Mouse (Mus musculus) neural tube, embryonic 14.5 days (tissue): ENCODE data around the gene Shisa5. TPM values are rescaled to one million over a fixed set of nuclear protein-coding genes. Genes with fewer than 3 reads are reported as not detected.

ENCODE experiments used
- ATAC-seq: fragments of 200-750 bp; cut with Nextera tagmentation; 2 replicates; pipeline ENCODE4 v1.8.0; 2017; ENCODE audit warnings: low read depth, mild to moderate bottlenecking, moderate TSS enrichment, moderate library complexity
- H3K27ac ChIP-seq: fragments of 300-500 bp; sonication (generic); 2 replicates; pipeline ENCODE4 v1.5.1; 2014; ENCODE audit warnings: low read depth, mild to moderate bottlenecking, control low read depth, low read length, moderate library complexity, mixed read lengths
- H3K27me3 ChIP-seq: fragments of 300-500 bp; sonication (generic); 2 replicates; pipeline ENCODE4 v1.6.1; 2014; ENCODE audit warnings: low read length; ENCODE audit not compliant: control insufficient read depth, insufficient read depth
- H3K36me3 ChIP-seq: fragments of 300-500 bp; sonication (generic); 2 replicates; pipeline ENCODE4 v1.6.1; 2014; ENCODE audit warnings: low read length, mixed read lengths; ENCODE audit not compliant: control insufficient read depth, insufficient read depth
- H3K4me1 ChIP-seq: fragments of 300-500 bp; sonication (generic); 2 replicates; pipeline ENCODE4 v1.6.1; 2014; ENCODE audit warnings: low read length; ENCODE audit not compliant: control insufficient read depth, insufficient read depth
- H3K4me2 ChIP-seq: fragments of 300-500 bp; sonication (generic); 2 replicates; pipeline ENCODE4 v1.6.1; 2014; ENCODE audit warnings: mild to moderate bottlenecking, low read depth, low read length, control low read depth
- H3K4me3 ChIP-seq: fragments of 300-500 bp; sonication (generic); 2 replicates; pipeline ENCODE4 v1.5.1; 2014; ENCODE audit warnings: low read depth, low read length, control low read depth, mixed read lengths
- H3K9ac ChIP-seq: fragments of 300-500 bp; sonication (generic); replicated peaks from 2 replicates; pipeline ENCODE4 v1.6.1; 2014; ENCODE audit warnings: low read depth, mild to moderate bottlenecking, control low read depth, low read length, mixed read lengths
- H3K9me3 ChIP-seq: fragments of 300-500 bp; sonication (generic); 2 replicates; pipeline ENCODE4 v1.6.1; 2016; ENCODE audit warnings: low read length; ENCODE audit not compliant: control insufficient read depth
- WGBS: fragments of 180-500 bp; shearing (Covaris S2); extraction: QIAGEN DNeasy Blood & Tissue Kit; methylation state at CpG from one replicate; pipeline ENCODE4 v1.1.7; 2014; 5-methylcytosine and 5-hydroxymethylcytosine counted together
- polyA plus RNA-seq: library from polyadenylated mRNA; unstranded; fragments of >200 nt; fragmentation: Nextera tagmentation; extraction: Ambion mirVana; gene quantifications from 2 replicates; pipeline ENCODE4 v1.2.1, GENCODE M21; 2014

Gene Shisa5
- polyA plus RNA-seq, 1 experiment from 2014 or later = 55.4 TPM

DNA sequence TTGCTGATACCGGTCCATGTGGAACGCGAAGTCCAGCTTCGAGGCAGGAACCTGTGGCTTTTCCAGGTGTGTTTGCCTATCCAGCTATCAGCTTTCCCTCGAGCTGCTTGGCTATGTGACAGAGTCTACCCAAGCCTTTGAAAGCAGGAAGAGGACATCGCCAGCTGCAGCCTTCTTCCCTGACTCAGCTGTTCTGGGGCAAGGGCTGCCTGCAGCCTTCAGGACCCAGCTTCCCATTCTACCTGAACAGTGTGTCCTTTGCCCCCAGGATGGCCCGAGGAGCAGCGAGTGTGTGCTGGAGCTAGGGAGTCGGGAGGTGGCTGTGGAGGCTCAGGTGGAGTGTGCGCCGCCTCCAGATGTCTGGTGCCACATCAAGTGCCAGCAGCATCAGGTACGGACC, 67.3 kb downstream of the Shisa5 start:
- Histone ChIP-seq H3K9me3 (no peaks in the 10 kb centered on the region), H3K4me3 (no peak overlapping the region), H3K27me3 (no peaks in the 10 kb centered on the region), H3K9ac (no peak overlapping the region), H3K36me3 (peaks cover 70% of the 10 kb centered on the region), H3K4me1 (peaks cover 5% of the 10 kb centered on the region; the same call in 1 of the 2 replicates), H3K27ac (no peak overlapping the region), H3K4me2 (no peak overlapping the region)
- WGBS = 87% methylated on average over 12 of the region's 12 CpGs
- no peak for ATAC-seq

DNA sequence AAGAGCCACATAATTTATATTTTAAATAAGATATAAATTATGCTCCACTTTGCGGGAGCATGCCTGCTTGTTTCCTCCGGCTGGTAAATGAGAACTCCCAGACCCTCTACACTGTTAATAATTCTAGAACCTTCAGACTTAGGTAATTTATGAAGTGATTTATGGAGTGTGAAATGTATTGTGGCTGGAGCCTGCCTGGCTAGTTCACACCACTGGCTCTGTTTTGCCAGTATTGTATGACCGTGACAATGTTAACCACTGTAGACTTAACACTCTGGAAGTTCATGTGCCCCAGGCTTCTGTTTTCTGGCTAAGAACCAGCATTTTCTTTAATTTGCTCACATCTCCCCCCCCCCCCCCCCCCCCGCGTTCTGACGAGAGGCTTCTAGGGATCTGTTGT, 69.0 kb downstream of the Shisa5 start:
- no peak overlapping the region for H3K27ac ChIP-seq
- H3K4me2 ChIP-seq = no peak overlapping the region
- no peak overlapping the region for H3K4me3 ChIP-seq
- no peaks in the 10 kb centered on the region for H3K27me3 ChIP-seq
- peaks cover 5% of the 10 kb centered on the region; the same call in 1 of the 2 replicates for H3K4me1 ChIP-seq
- 30% methylated on average over 5 of the region's 6 CpGs for WGBS
- no peaks in the 10 kb centered on the region for H3K9me3 ChIP-seq
- H3K36me3 ChIP-seq = peaks cover 84% of the 10 kb centered on the region
- no peak overlapping the region for H3K9ac ChIP-seq
- ATAC-seq = no peak

Other genes with a start within 250 kb of the Shisa5 start
- 25.4 and 30.0 TPM in 2 replicates for gene Nckipsd, start 230.2 kb upstream of the Shisa5 start, polyA plus RNA-seq
- gene Celsr3, start 212.2 kb upstream of the Shisa5 start, polyA plus RNA-seq = 18.5 and 21.6 TPM in 2 replicates
- gene Slc26a6, start 185.3 kb upstream of the Shisa5 start, polyA plus RNA-seq = 21.9 and 22.2 TPM in 2 replicates
- not detected in 2 replicates for gene Tmem89, start 123.9 kb upstream of the Shisa5 start, polyA plus RNA-seq
- 480 and 510 TPM in 2 replicates for gene Uqcrc1, start 101.9 kb upstream of the Shisa5 start, polyA plus RNA-seq
- gene Col7a1, start 85.0 kb upstream of the Shisa5 start, polyA plus RNA-seq = 0.64 and 3.0 TPM in 2 replicates
- 0.24 TPM in 1 of 2 replicates, not detected in the other for gene Ucn2, start 52.6 kb upstream of the Shisa5 start, polyA plus RNA-seq
- gene Pfkfb4, start 46.8 kb upstream of the Shisa5 start, polyA plus RNA-seq = 23.2 and 27.9 TPM in 2 replicates
- 12.4 and 13.4 TPM in 2 replicates for gene Trex1, start 21.2 kb downstream of the Shisa5 start, polyA plus RNA-seq
- gene Atrip, start 35.6 kb downstream of the Shisa5 start, polyA plus RNA-seq = 31.4 and 34.8 TPM in 2 replicates
- 10.7 and 13.1 TPM in 2 replicates for gene Ccdc51, start 43.9 kb downstream of the Shisa5 start, polyA plus RNA-seq
- 712 and 779 TPM in 2 replicates for gene Tma7, start 44.0 kb downstream of the Shisa5 start, polyA plus RNA-seq
- 13.9 and 14.9 TPM in 2 replicates for gene Plxnb1, start 56.8 kb downstream of the Shisa5 start, polyA plus RNA-seq
- not detected in 2 replicates for gene Fbxw21, start 123.5 kb downstream of the Shisa5 start, polyA plus RNA-seq
- not detected in 2 replicates for gene Fbxw13, start 157.4 kb downstream of the Shisa5 start, polyA plus RNA-seq
- not detected in 2 replicates for gene Fbxw20, start 196.2 kb downstream of the Shisa5 start, polyA plus RNA-seq
- gene Fbxw14, start 249.1 kb downstream of the Shisa5 start, polyA plus RNA-seq = not detected in 2 replicates